9 mouse cellular contexts compared by ENCODE assay signal in the genomic region with DNA sequence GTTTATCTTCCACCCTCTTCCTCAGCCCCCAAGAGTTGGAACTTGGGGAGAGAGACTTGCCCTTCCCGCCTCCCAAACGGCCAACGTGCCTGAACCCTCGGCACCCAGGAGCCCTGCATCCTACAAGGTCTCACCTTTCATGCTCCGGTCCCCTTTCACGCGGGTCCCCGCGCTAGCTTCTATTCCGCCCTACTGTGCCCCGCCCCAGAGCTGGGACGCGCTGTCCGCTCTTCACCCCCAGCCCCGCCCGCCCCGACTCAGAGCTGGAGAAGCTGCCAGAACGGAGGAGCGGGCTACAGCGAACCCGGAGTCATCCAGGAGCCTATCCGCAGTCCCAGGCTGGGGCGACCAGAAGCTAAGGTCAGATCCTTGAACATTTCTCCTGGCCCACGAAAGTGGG. TPM values are rescaled to one million over a fixed set of nuclear protein-coding genes. Genes with fewer than 3 reads are reported as not detected.
DNase-seq lines count a peak whose midpoint lies in the region; ATAC-seq lines count a peak whose summit lies in the region.
"Had no signal": no experiment of that assay in that cellular context is flagged by ENCODE, and none has a peak within 500 bp of the region (broad histone marks: within the 10 kb centered on the region; RNA-seq: fewer than 3 reads in every experiment).

A gene (minus strand): TSS at position 195 of the 400 bp plus-strand sequence.

- peak within 1 kb of the TSS; percentile 68 for H3K4me2 ChIP-seq in heart, embryonic 12.5 days
- H3K4me2 ChIP-seq in hindbrain, embryonic 11.5 days (replicated peaks; ENCODE audit: low read depth, low read length): peak within 1 kb of the TSS; percentile 26
- peak within 1 kb of the TSS; percentile 7; the same call in 1 of the 2 replicates for H3K4me2 ChIP-seq in midbrain, embryonic 11.5 days

- H3K9me3 ChIP-seq in heart, embryonic 12.5 days (replicated peaks): no peaks in the 10 kb centered on the region
- H3K9me3 ChIP-seq in hindbrain, embryonic 11.5 days (ENCODE audit: control insufficient read depth, low read length): no peaks in the 10 kb centered on the region
- no peaks in the 10 kb centered on the region for H3K9me3 ChIP-seq in midbrain, embryonic 11.5 days (ENCODE audit: control insufficient read depth, low read length)
- H3K9me3 ChIP-seq: G1E had no signal

- DNase-seq in heart, postnatal 10 days: no peak
- DNase-seq in ZHBTc4 (ENCODE audit: low read depth, low spot score) (peak; percentile 51), adipocyte (ENCODE audit: low spot score) (no peak)
- peak; percentile 30 for DNase-seq in hindbrain, embryonic 11.5 days (ENCODE audit: low spot score)
- DNase-seq in midbrain, embryonic 11.5 days (ENCODE audit: low spot score, missing footprints): peak; percentile 88
- DNase-seq in left cerebral cortex, adult 9 months (ENCODE audit: low spot score in 2 of 2): no peak
- no peak for DNase-seq in thymus, postnatal 0 days (ENCODE audit: low spot score)

- ATAC-seq in heart, embryonic 12.5 days (ENCODE audit: insufficient number of reproducible peaks, low FRiP score): no peak
- peak; percentile 39; the same call in 1 of the 2 replicates for ATAC-seq in hindbrain, embryonic 11.5 days (ENCODE audit: low FRiP score)
- peak; percentile 37; the same call in 1 of the 2 replicates for ATAC-seq in midbrain, embryonic 11.5 days (ENCODE audit: low FRiP score)

- H3K36me3 ChIP-seq in heart, embryonic 12.5 days: no peaks in the 10 kb centered on the region
- H3K36me3 ChIP-seq in hindbrain, embryonic 11.5 days (ENCODE audit: control insufficient read depth, insufficient read depth, low read length): no peaks in the 10 kb centered on the region
- no peaks in the 10 kb centered on the region for H3K36me3 ChIP-seq in midbrain, embryonic 11.5 days (ENCODE audit: control insufficient read depth, insufficient read depth, low read length)
- H3K36me3 ChIP-seq: G1E had no signal

- peaks cover 11% of the 10 kb centered on the region for H3K4me1 ChIP-seq in heart, embryonic 12.5 days (replicated peaks)
- H3K4me1 ChIP-seq in hindbrain, embryonic 11.5 days (replicated peaks; ENCODE audit: control insufficient read depth, insufficient read depth, low read length): peaks cover 4% of the 10 kb centered on the region; the same call in 1 of the 2 replicates
- H3K4me1 ChIP-seq in midbrain, embryonic 11.5 days (ENCODE audit: control insufficient read depth, insufficient read depth, low read length): peaks cover 6% of the 10 kb centered on the region; the same call in 1 of the 2 replicates

- no peak within 1 kb of the TSS for H3K9ac ChIP-seq in heart, embryonic 12.5 days
- no peak within 1 kb of the TSS for H3K9ac ChIP-seq in hindbrain, embryonic 11.5 days (ENCODE audit: low read depth, low read length)
- no peak within 1 kb of the TSS for H3K9ac ChIP-seq in midbrain, embryonic 11.5 days (ENCODE audit: low read length)

- H3K27ac ChIP-seq in heart, embryonic 12.5 days (ENCODE audit: poor library complexity, severe bottlenecking): no peak within 1 kb of the TSS
- H3K27ac ChIP-seq in hindbrain, embryonic 11.5 days (ENCODE audit: low read depth, low read length): no peak within 1 kb of the TSS
- H3K27ac ChIP-seq in midbrain, embryonic 11.5 days (ENCODE audit: low read depth, low read length): no peak within 1 kb of the TSS

- WGBS in heart, embryonic 12.5 days: 1% methylated on average over 23 of the region's 24 CpGs
- WGBS in hindbrain, embryonic 11.5 days: 4% methylated on average over 24 of the region's 24 CpGs
- 4% methylated on average over 24 of the region's 24 CpGs for WGBS in midbrain, embryonic 11.5 days

- H3K27me3 ChIP-seq in heart, embryonic 12.5 days (replicated peaks): peaks cover 93% of the 10 kb centered on the region
- H3K27me3 ChIP-seq in hindbrain, embryonic 11.5 days (ENCODE audit: control insufficient read depth, insufficient read depth, low read length): peaks cover 18% of the 10 kb centered on the region
- H3K27me3 ChIP-seq in midbrain, embryonic 11.5 days (ENCODE audit: control insufficient read depth, insufficient read depth, low read length): peaks cover 20% of the 10 kb centered on the region

- intact Hi-C loops in heart, postnatal 10 days (cut with DNase I): no loop called here

- H3K4me3 ChIP-seq in heart, embryonic 12.5 days: peak within 1 kb of the TSS; percentile 37
- H3K4me3 ChIP-seq in hindbrain, embryonic 11.5 days (ENCODE audit: low read depth, low read length): peak within 1 kb of the TSS; percentile 19
- no peak within 1 kb of the TSS for H3K4me3 ChIP-seq in midbrain, embryonic 11.5 days (ENCODE audit: low read depth, low read length)

RNA-seq across cellular contexts. Expression of the gene that starts here (rescaled TPM):
- polyA plus RNA-seq in heart, embryonic 12.5 days (2016; fragmentation: Nextera tagmentation; extraction: Ambion mirVana): not detected in 2 replicates
- total RNA-seq in heart, postnatal 10 days (2021): under 1 TPM; 0.27 to 0.45 TPM
- polyA plus RNA-seq in hindbrain, embryonic 11.5 days (2014; fragmentation: Nextera tagmentation; extraction: Ambion mirVana): 0.07 TPM in 1 of 2 replicates, not detected in the other
- not detected in 2 replicates for polyA plus RNA-seq in midbrain, embryonic 11.5 days (2014; fragmentation: Nextera tagmentation; extraction: Ambion mirVana)
- polyA plus RNA-seq in thymus, postnatal 0 days (2015; fragmentation: Nextera tagmentation; extraction: Ambion mirVana): 2.1 and 2.3 TPM in 2 replicates
- polyA plus RNA-seq: G1E had no signal

Comparison
In these comparisons a context has a peak if more than half of its experiments do, and no peak if none do; other contexts are left out.
1. Peak in DNase-seq, ATAC-seq, H3K4me3 ChIP-seq and H3K4me2 ChIP-seq in hindbrain, embryonic 11.5 days; RNA of the gene not detected or under 1 TPM.
2. Peak in DNase-seq, ATAC-seq and H3K4me2 ChIP-seq in midbrain, embryonic 11.5 days; RNA of the gene not detected or under 1 TPM.
3. H3K4me2 ChIP-seq: peak in every context shown above with its lines; median percentile 68 in heart, embryonic 12.5 days; 26 in hindbrain, embryonic 11.5 days; 7 in midbrain, embryonic 11.5 days.